Mouse (Mus musculus) E14TG2a.4 (cell line): ENCODE measurements around the gene Gon4l.

Source experiments
- H3K27me3 ChIP-seq: 2 replicates; pipeline ENCODE4 v1.6.1; 2014; ENCODE audit warnings: low read length, control low read depth; ENCODE audit not compliant: insufficient read depth
- H3K36me3 ChIP-seq: 2 replicates; pipeline ENCODE4 v1.6.1; 2014; ENCODE audit warnings: low read length, control low read depth; ENCODE audit not compliant: insufficient read depth
- H3K4me1 ChIP-seq: replicated peaks from 2 replicates; pipeline ENCODE4 v1.6.1; 2014; ENCODE audit warnings: low read depth, low read length, control low read depth
- H3K4me3 ChIP-seq: replicated peaks from 2 replicates; pipeline ENCODE4 v1.5.1; 2014; ENCODE audit warnings: mild to moderate bottlenecking, low read length
- H3K9me3 ChIP-seq: 2 replicates; pipeline ENCODE4 v1.6.1; 2014; ENCODE audit warnings: low read length, control low read depth
- CTCF ChIP-seq: conservative IDR thresholded peaks from 2 replicates; pipeline ENCODE4 v1.5.1; 2014; ENCODE audit warnings: low read length
- NANOG ChIP-seq: IDR thresholded peaks from 2 replicates; pipeline ENCODE4 v1.6.1; 2014; ENCODE audit warnings: borderline replicate concordance, low read length, mixed read lengths
- POU5F1 ChIP-seq: IDR thresholded peaks from 2 replicates; pipeline ENCODE4 v1.6.1; 2014; ENCODE audit warnings: low read length, borderline replicate concordance

Gene Gon4l

DNA sequence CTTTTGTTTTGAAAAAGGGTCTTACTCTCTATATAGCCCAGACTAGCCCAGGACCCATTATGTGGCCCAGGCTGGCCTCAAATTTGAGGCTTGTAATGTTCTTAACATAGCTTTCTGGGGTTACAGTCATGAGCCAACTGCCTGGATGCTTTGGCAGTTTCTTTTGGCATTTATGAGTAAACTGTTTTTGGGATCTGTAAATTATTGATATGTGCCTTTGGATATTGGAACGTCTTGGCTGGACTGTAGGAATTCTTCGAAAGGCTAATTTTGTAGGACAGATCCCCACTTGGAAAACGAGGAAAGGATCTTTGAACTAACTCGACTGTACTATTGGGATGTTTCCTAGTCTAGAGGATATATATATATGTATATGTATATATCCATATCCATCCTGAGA is 118.2 kb downstream of the Gon4l start:
- Histone ChIP-seq H3K4me3 (no peak overlapping the region), H3K27me3 (no peaks in the 10 kb centered on the region), H3K36me3 (no peaks in the 10 kb centered on the region), H3K4me1 (peaks cover 22% of the 10 kb centered on the region), H3K9me3 (no peaks in the 10 kb centered on the region)
- TF ChIP-seq POU5F1: no peak
- TF ChIP-seq NANOG: no peak
- TF ChIP-seq CTCF: no peak

DNA sequence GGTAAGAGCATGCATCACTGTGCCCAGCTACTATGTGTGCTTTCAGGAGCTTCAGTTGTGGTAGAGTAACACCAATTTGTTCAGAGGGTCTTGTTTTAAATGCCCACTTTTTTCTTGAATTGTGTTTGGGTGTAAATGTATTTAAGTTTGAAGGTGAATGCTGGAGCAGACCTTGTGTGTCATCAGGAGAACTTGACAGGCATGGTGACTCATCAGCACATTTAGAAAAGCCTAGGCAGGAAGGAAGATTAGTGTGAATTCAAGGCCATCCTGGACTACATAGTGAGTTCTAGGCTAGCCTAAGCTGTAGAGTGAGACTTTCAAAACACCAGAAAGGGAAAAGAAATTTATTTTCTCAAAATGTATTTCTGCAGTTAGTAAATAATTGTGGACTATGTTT is 118.7 kb downstream of the Gon4l start:
- Histone ChIP-seq H3K4me3 (no peak overlapping the region), H3K4me1 (peaks cover 17% of the 10 kb centered on the region), H3K9me3 (no peaks in the 10 kb centered on the region), H3K36me3 (no peaks in the 10 kb centered on the region), H3K27me3 (no peaks in the 10 kb centered on the region)
- TF ChIP-seq CTCF (no peak), NANOG (no peak), POU5F1 (no peak)
